Mouse (Mus musculus): Measurements from ENCODE around the gene Ak9.

Gene Ak9

GRCm38 (mm10) chr10:41303639-41304444 is at the start of gene Ak9:
Gene Ak9, plus strand, starts transcription at chr10:41303980.
- DNase-seq (ENCODE audit: low read depth) = peak; percentile 93

- DNase-seq (ENCODE audit: low read depth) = no peak
These were observed 43.4 kb upstream of the Ak9 start for GRCm38 (mm10) chr10:41260243-41261006.

GRCm38 (mm10) chr10:41261218-41261617 is 42.6 kb upstream of the Ak9 start:
- DNase-seq (ENCODE audit: low read depth) = no peak

DNA sequence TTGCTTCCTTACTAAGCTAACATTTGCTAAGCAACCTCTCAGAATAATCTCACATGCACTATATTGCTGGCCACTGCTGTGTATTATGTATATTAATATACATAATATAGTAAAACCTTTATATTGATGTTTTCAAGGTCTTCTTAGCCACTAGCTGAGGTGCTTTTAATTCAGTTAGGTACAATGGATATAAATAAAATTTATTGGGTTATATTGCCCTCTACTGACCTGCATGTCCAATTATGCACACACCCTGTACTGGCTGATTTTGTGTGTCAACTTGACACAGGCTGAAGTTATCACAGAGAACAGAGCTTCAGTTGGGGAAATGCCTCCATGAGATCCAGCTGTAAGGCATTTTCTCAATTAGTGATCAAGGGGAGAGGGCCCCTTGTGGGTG is 41.9 kb upstream of the Ak9 start:
- no peak for DNase-seq (ENCODE audit: low read depth)

- DNase-seq (ENCODE audit: low read depth) = peak; percentile 62
These were observed 31.9 kb upstream of the Ak9 start for GRCm38 (mm10) chr10:41271860-41272259.

- no peak for DNase-seq (ENCODE audit: low read depth)
These were observed 28.9 kb upstream of the Ak9 start for GRCm38 (mm10) chr10:41274871-41275270.

GRCm38 (mm10) chr10:41278808-41279207 is 25.0 kb upstream of the Ak9 start:
- no peak for DNase-seq (ENCODE audit: low read depth)

DNA sequence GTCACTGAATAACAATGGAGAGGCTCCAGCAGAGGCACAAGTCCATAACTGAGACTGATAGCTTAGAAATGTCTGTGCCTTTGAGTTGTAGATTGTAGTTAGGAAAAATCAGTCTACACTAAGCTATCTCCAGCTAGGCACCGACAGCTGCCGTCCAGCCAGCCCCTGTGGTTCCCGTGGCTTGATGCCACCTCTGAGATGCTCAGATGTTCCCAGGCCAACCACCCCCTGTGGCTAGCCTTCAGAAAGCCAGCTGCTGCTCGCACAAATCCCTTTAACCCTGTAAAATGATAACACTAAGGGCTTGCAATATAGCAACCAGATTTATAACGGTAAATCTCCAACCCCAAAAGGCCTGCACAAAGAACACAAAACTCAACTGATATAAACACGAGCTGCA is 23.6 kb upstream of the Ak9 start:
- DNase-seq (ENCODE audit: low read depth) = no peak

GRCm38 (mm10) chr10:41280796-41281195 is 23.0 kb upstream of the Ak9 start:
- peak; percentile 16 for DNase-seq (ENCODE audit: low read depth)

DNA sequence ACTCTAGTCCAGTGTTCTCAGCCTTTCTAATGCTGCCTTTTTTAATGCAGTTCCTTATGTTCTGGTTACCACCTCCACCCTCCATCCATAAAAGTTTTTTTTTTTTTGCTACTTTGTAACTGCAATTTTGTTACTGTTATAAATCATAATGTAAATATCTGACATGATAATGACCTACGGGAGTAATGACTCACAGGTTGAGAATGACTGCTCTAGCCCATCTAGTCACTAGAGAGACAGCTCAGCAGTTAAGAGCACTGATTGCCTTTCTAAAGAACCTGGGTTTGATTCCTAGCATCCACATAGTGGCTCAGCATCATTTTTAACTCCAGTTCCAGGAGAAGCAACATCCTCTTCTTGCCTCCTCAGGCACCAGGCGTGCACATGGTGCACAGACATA is 21.7 kb upstream of the Ak9 start:
- DNase-seq (ENCODE audit: low read depth) = peak; percentile 59

DNA sequence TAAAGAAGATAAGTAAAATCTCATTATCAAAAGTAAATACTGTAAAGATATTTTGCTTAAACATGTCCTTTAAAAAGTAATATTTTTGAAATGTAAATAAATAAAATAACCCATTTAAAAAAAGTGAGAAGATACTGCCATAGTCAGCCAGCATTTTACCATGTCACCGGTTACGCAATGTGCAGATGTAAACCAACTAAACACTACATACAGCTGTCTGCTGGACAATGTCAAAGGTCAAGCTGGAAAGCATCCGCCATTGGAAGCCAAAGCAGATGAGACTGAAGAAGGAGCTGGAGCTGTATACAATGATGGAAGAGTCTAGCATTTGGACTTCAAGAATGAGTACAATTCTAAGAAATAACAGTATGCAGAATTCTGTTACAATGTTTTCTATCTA is 16.2 kb upstream of the Ak9 start:
- DNase-seq (ENCODE audit: low read depth) = peak; percentile 42

- no peak for DNase-seq (ENCODE audit: low read depth)
These were observed 15.7 kb upstream of the Ak9 start for GRCm38 (mm10) chr10:41288074-41288473.

DNA sequence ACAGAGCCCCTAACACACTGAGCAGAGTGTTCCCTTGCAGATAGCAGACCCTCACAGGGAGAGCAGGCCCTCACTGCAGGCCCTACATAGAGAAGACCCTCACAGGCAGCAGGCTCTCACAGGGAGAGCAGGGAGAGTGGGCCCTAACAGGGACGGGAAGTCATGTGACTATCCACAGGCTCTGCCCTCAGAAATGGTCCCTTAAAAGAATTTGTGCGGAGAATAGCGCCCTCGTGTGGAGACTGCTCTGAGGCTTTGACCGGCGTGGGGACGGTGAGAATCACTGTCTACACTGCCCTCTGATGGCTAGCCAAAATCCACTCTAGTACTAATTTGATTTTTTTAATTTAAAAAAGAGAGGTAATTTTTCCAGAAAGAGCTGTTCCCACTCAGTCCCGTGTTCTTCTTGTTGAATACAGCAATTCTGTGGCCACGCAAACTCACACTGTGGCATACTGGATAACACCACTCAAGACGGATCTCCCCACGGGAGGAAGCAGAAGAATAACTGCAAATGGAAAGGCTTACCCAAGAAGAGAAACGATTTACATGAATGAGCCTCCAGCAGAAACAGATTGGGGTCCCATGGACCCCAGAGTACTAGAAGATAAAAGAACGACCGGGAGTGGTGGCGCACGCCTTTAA is 14.9 kb upstream of the Ak9 start:
- DNase-seq (ENCODE audit: low read depth) = peak; percentile 95

GRCm38 (mm10) chr10:41291021-41291420 is 12.8 kb upstream of the Ak9 start:
- DNase-seq (ENCODE audit: low read depth) = no peak

DNA sequence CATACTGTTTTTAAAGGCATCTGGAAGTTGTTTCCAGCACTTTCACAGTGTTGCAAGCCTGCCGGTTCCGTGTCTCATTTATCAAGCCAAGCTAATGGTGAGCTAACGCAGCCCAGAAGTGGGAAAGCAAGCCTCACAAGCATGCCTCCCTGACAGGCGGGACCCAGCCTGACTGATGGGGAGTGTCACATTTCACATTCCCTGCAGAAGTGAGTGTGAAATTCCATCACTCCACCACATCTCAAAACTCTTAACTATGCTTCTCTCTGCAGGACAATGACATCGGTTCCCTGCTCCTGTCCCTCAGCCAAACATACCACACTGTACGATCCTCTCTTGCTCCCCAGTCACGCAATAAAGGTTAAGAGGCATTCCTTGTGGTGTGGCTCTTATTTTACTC is 10.8 kb upstream of the Ak9 start:
- peak; percentile 93 for DNase-seq (ENCODE audit: low read depth)

GRCm38 (mm10) chr10:41294734-41295133 is 9.0 kb upstream of the Ak9 start:
- DNase-seq (ENCODE audit: low read depth) = no peak

GRCm38 (mm10) chr10:41295145-41295544 is 8.6 kb upstream of the Ak9 start:
- no peak for DNase-seq (ENCODE audit: low read depth)

- DNase-seq (ENCODE audit: low read depth) = no peak
These were observed 3.6 kb upstream of the Ak9 start for GRCm38 (mm10) chr10:41300161-41300560.

DNA sequence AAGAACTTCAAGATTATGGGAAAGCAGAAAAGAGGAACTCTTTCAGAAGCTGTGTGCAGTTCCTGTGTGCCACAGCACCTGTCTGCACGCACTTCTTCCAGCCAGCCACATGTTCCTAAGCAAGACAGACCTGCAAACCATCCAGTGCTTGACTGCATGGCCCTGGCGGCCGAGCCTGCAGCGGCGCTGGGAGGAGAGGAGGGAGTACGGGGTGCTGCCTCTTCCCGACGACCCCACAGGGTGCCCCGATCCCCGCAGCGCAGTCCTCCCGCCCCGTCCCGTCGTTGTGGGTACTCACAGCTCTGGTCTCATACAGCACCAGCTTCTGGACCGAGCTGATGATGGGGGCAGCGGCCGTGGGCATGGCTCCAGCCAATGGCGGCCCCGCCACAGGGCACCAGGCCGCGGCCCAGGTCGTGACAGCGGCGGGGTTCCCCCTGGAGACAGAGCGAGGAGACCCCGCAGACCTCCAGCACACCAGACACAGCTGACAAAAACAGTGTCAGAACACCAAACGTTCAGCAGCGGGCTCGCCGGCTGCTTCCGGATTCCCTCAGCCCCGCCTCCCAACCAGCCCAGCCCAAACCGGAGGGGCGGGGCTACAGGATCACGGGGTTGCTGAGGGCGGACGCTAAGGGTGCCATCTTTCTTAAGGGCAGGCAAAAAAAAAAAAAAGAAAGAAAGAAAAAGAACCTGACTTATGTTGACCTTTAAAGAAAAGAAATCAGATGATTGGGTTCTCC is 920 bp upstream of the Ak9 start, which contains the start of gene Fig4:
Fig4 (minus strand) TSS at position 572 of the 743 bp plus-strand sequence.
- DNase-seq (ENCODE audit: low read depth) = peak; percentile 97

DNA sequence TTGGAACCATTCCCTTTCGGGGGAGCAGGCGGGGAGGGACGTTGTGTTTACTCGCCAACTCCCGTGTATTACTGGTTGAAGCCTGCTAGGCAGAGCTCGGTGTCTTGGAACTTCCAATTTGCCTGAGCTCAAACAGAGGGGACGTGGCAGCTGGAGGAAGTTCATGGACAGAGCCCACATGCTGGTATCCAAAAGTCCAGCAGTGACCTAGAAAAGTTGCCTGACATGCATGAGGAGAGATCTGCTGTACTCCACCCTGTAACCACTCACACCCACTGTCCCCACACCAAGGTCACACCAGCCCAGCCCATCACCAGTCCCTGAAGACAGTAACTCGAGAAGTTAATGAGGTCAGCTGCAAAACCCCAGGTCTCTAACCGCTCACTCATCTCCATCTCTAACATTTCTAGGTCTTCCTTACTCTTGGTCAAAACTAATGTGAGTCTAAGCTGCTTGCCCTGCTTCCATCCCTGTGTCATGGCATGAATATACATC is 1.2 kb downstream of the Ak9 start:
- DNase-seq (ENCODE audit: low read depth) = no peak

- no peak for DNase-seq (ENCODE audit: low read depth)
These were observed 4.4 kb downstream of the Ak9 start for GRCm38 (mm10) chr10:41308205-41308604.

GRCm38 (mm10) chr10:41315866-41316265 is 12.1 kb downstream of the Ak9 start:
- DNase-seq (ENCODE audit: low read depth) = no peak
